Mouse (Mus musculus): ENCODE data around the gene Rufy3. TPM values are rescaled to one million over a fixed set of nuclear protein-coding genes. Genes with fewer than 3 reads are reported as not detected.
A peak's percentile ranks its signal among the peaks of the same experiment; 100 is the strongest.

Gene Rufy3
- polyA plus RNA-seq, 1 experiment, result 4.9 TPM

DNA sequence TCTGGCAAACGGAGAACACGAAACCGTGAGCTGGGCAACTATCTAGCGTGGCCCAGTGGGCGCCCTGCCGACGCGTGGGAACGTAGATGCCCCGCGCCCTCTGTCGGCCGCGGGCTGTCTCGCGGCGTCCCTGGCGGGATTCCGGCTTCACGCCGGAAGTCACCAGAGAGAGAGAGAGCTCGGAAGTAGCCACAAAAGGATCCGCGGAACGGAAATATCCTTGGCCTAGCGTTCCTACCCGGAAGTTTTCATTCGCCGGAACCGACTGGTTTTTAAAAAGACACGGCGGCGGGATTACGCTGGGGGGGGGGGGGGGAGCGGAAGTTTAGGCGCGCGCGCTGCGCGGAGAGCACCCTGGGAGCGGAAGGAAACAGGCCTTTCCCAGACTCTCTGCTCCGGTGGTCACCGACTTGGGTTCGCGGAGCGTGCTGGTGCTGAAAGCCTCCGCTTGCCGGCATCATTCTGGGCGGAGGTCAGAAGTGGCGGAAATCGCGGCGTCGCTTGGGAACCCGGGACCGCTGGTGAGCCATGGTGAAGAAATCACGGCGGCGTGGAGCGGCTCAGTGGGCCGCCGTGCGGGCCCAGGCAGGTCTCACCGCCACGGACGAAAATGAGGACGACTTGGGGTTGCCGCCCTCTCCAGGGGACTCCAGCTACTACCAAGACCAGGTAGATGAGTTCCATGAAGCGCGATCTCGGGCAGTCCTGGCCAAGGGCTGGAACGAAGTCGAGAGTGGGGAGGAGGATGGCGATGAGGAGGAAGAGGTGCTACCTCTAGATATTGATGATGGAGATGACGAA is 10.6 kb upstream of the Rufy3 start, which contains the start of gene Utp3:
Gene Utp3 (plus strand): TSS at position 377 of the 801 bp plus-strand sequence.
- H3K36me3 ChIP-seq (ENCODE audit: control insufficient read depth, insufficient read depth), result no peaks in the 10 kb centered on the region
- TF ChIP-seq CEBPB (IDR thresholded peaks at IDR 0.05; ENCODE audit: insufficient read depth, poor library complexity, severe bottlenecking) (no peak), E2F4 (IDR thresholded peaks at IDR 0.05; ENCODE audit: insufficient read depth) (peak; percentile 94), TCF3 (IDR thresholded peaks at IDR 0.05; ENCODE audit: insufficient read length, low read depth) (no peak), MYOG (IDR thresholded peaks at IDR 0.05; ENCODE audit: control insufficient read depth in 1 of 3, insufficient read depth in 1 of 3, insufficient read length in 2 of 3, low read depth in 2 of 3) (no peak), TCF12 (IDR thresholded peaks at IDR 0.05; ENCODE audit: insufficient read depth, poor library complexity, severe bottlenecking) (no peak), MAX (IDR thresholded peaks at IDR 0.05; ENCODE audit: low read depth) (no peak), POLR2AphosphoS2 (IDR thresholded peaks at IDR 0.05; ENCODE audit: insufficient read length, low read depth) (peak; percentile 85), POLR2A (IDR thresholded peaks at IDR 0.05; ENCODE audit: insufficient read length, low read depth) (peak; percentile 86), SRF (IDR thresholded peaks at IDR 0.05; ENCODE audit: control insufficient read depth, insufficient read length, low read depth) (peak; percentile 93), REST (IDR thresholded peaks at IDR 0.05; ENCODE audit: insufficient read depth, insufficient read length) (no peak), USF1 (IDR thresholded peaks at IDR 0.05; ENCODE audit: low read depth) (no peak), MYOD1 (IDR thresholded peaks at IDR 0.05; ENCODE audit: control insufficient read depth in 1 of 3, insufficient read length in 2 of 3, low read depth in 2 of 3) (no peak)
- peak within 1 kb of the TSS; percentile 83 for H3K4me2 ChIP-seq (ENCODE audit: low read depth)
- H3ac ChIP-seq (ENCODE audit: control insufficient read depth, insufficient read length), result peak within 1 kb of the TSS; percentile 53
- H3K4me3 ChIP-seq, result peak within 1 kb of the TSS; percentile 96
- H3K79me2 ChIP-seq (ENCODE audit: control insufficient read depth, insufficient read depth), result peaks cover 31% of the 10 kb centered on the region
- no peaks in the 10 kb centered on the region for H3K27me3 ChIP-seq (ENCODE audit: control insufficient read depth, insufficient read depth, insufficient read length)

DNA sequence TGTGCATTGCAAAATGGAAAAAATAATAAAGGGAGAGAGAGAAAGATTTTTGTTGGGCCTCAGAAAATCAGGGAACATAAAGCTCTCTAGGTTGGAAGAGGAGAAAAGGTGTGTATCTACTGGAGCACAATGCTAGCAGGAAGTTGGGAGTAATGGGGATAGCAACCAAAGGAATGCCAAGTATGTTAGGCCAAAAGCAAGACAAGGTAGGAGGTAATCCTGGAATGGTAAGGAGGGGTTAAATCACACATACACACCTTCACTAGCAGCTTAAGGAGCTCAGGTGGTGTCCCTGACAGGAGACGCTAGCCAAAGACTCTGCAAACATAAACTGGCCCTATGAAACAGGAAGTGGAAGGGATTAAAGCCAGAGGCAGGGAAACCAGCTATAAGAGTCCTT is 5.8 kb upstream of the Rufy3 start:
- Histone ChIP-seq H3K36me3 (ENCODE audit: control insufficient read depth, insufficient read depth) (no peaks in the 10 kb centered on the region), H3ac (ENCODE audit: control insufficient read depth, insufficient read length) (no peak overlapping the region), H3K79me2 (ENCODE audit: control insufficient read depth, insufficient read depth) (peaks cover 31% of the 10 kb centered on the region), H3K4me3 (no peak overlapping the region), H3K27me3 (ENCODE audit: control insufficient read depth, insufficient read depth, insufficient read length) (no peaks in the 10 kb centered on the region), H3K4me2 (ENCODE audit: low read depth) (no peak overlapping the region)
- TF ChIP-seq MAX (IDR thresholded peaks at IDR 0.05; ENCODE audit: low read depth), result no peak
- no peak for TF ChIP-seq TCF12 (IDR thresholded peaks at IDR 0.05; ENCODE audit: insufficient read depth, poor library complexity, severe bottlenecking)
- no peak for TF ChIP-seq E2F4 (IDR thresholded peaks at IDR 0.05; ENCODE audit: insufficient read depth)
- TF ChIP-seq MYOD1 (IDR thresholded peaks at IDR 0.05; ENCODE audit: control insufficient read depth in 1 of 3, insufficient read length in 2 of 3, low read depth in 2 of 3), result no peak
- TF ChIP-seq REST (IDR thresholded peaks at IDR 0.05; ENCODE audit: insufficient read depth, insufficient read length), result no peak
- no peak for TF ChIP-seq SRF (IDR thresholded peaks at IDR 0.05; ENCODE audit: control insufficient read depth, insufficient read length, low read depth)
- TF ChIP-seq MYOG (IDR thresholded peaks at IDR 0.05; ENCODE audit: control insufficient read depth in 1 of 3, insufficient read depth in 1 of 3, insufficient read length in 2 of 3, low read depth in 2 of 3), result no peak
- no peak for TF ChIP-seq USF1 (IDR thresholded peaks at IDR 0.05; ENCODE audit: low read depth)
- TF ChIP-seq TCF3 (IDR thresholded peaks at IDR 0.05; ENCODE audit: insufficient read length, low read depth), result no peak
- TF ChIP-seq CEBPB (IDR thresholded peaks at IDR 0.05; ENCODE audit: insufficient read depth, poor library complexity, severe bottlenecking), result no peak
- TF ChIP-seq POLR2A (IDR thresholded peaks at IDR 0.05; ENCODE audit: insufficient read length, low read depth), result no peak
- TF ChIP-seq POLR2AphosphoS2 (IDR thresholded peaks at IDR 0.05; ENCODE audit: insufficient read length, low read depth), result no peak

GRCm38 (mm10) chr5:88561080-88561814 is 3.6 kb upstream of the Rufy3 start:
- peaks cover 16% of the 10 kb centered on the region for H3K79me2 ChIP-seq (ENCODE audit: control insufficient read depth, insufficient read depth)
- H3K4me3 ChIP-seq, result no peak overlapping the region
- no peak for TF ChIP-seq MYOD1 (IDR thresholded peaks at IDR 0.05; ENCODE audit: control insufficient read depth in 1 of 3, insufficient read length in 2 of 3, low read depth in 2 of 3)
- H3K27me3 ChIP-seq (ENCODE audit: control insufficient read depth, insufficient read depth, insufficient read length), result no peaks in the 10 kb centered on the region
- H3K4me2 ChIP-seq (ENCODE audit: low read depth), result no peak overlapping the region
- H3ac ChIP-seq (ENCODE audit: control insufficient read depth, insufficient read length), result no peak overlapping the region
- no peaks in the 10 kb centered on the region for H3K36me3 ChIP-seq (ENCODE audit: control insufficient read depth, insufficient read depth)

DNA sequence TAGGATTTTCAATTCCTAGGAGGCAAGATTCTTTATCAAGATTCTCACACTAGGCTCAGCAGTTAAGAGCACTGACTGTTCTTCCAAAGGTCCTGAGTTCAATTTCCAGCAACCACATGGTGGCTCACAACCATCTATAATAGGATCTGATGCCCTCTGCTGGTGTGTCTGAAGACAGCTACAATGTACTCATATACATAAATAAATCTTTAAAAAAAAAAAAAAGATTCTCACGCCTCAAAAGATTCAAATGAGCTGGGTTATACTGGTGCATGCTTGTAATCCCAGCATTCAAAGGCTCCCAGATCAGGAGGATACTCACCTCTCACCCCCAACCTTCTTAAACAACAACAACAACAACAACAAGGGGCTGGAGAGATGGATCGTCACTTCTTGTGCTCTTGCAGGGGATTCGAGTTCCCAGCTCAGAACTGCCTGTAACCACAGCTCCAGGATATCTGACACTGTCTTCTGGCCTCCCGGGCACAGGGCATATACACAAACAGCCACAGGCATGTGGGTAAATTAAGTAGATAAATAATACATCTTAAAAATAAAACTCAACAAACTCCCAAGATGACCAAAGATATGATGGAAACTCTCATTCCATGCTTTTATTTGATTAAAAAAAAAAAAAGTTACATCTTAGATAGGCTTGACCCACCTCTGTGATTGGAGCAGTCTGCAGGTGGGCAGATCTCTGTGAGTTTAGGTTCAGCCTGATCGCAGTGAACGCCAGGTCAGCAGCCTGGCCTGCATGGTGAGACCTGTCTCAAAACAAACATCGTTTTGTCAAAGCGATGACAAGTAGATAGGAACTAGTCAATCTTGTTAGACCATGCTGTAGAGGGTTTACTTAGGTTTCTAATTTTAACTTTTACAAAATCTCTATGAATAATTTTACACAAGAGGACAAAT is 1.7 kb upstream of the Rufy3 start:
- no peak for TF ChIP-seq SRF (IDR thresholded peaks at IDR 0.05; ENCODE audit: control insufficient read depth, insufficient read length, low read depth)
- no peak for TF ChIP-seq POLR2AphosphoS2 (IDR thresholded peaks at IDR 0.05; ENCODE audit: insufficient read length, low read depth)
- no peak for TF ChIP-seq TCF12 (IDR thresholded peaks at IDR 0.05; ENCODE audit: insufficient read depth, poor library complexity, severe bottlenecking)
- no peak overlapping the region for H3K4me2 ChIP-seq (ENCODE audit: low read depth)
- peaks cover 16% of the 10 kb centered on the region for H3K79me2 ChIP-seq (ENCODE audit: control insufficient read depth, insufficient read depth)
- H3ac ChIP-seq (ENCODE audit: control insufficient read depth, insufficient read length), result no peak overlapping the region
- no peaks in the 10 kb centered on the region for H3K36me3 ChIP-seq (ENCODE audit: control insufficient read depth, insufficient read depth)
- H3K27me3 ChIP-seq (ENCODE audit: control insufficient read depth, insufficient read depth, insufficient read length), result no peaks in the 10 kb centered on the region
- no peak overlapping the region for H3K4me3 ChIP-seq

Data from myocyte (in vitro differentiated cells).